Mouse (Mus musculus): ENCODE measurements at regions not wholly inside any gene's neighbourhood (a gene's known extent, or its start where the extent isn't known, plus 50 kb on each side); places are given as distances from the start of the nearest gene placed in this dataset.

GRCm38 (mm10) chr1:73153438-73154097 lies 137.9 kb upstream of the Tnp1 start:
- intact Hi-C loops (cut with DNase I), result no loop called here

DNA sequence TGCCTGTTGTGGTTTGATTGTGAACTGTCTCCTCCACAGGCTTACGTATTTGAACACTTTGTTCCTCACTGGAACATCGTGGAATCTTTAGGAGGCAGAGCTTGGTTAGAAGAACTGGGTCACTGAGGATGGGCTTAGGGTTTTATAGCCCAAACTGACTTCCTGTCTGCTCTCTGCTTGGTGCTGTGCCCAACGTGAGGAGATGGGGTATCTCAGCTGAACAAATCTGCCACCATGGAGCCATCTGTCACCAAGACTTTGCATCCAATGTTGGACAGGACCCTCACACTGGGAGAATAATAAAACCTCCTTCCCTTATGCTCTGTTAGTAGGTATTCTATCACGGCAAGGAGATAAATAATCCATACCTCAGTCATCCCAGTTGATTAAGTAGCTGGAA lies 134.2 kb upstream of the Tnp1 start:
- intact Hi-C loops (cut with DNase I), result no loop called here

GRCm38 (mm10) chr1:73142845-73143244 lies 127.1 kb upstream of the Tnp1 start:
- intact Hi-C loops (cut with DNase I), result no loop called here

- intact Hi-C loops (cut with DNase I), result no loop called here
Observed at GRCm38 (mm10) chr1:73140557-73141345, 125.0 kb upstream of the Tnp1 start.

GRCm38 (mm10) chr1:73130215-73130861 lies 114.6 kb upstream of the Tnp1 start:
- intact Hi-C loops (cut with DNase I), result no loop called here

GRCm38 (mm10) chr1:73123012-73123411 lies 107.3 kb upstream of the Tnp1 start:
- intact Hi-C loops (cut with DNase I), result no loop called here

- intact Hi-C loops (cut with DNase I), result no loop called here
Observed at GRCm38 (mm10) chr1:73118661-73119060, 103.0 kb upstream of the Tnp1 start.

DNA sequence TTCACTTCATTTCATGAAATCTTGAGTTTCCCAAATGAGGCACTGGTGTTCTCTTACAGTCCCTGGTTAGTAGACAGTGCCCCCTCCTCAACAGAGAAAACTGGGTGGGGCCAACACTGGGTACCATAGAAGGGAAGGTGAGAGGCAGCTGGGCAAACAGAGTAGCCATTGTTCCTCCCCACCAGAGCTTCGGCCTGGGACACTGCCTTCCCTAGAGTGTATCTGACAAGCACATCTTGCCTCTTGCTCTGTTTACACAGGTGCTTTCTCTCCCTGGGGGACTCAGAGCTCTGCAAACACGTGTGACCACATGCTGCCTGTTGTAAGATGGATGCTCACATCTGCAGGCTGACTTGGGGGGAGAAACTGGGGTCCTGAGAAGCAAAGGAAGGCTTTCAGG lies 100.8 kb upstream of the Tnp1 start:
- intact Hi-C loops (cut with DNase I), result no loop called here

DNA sequence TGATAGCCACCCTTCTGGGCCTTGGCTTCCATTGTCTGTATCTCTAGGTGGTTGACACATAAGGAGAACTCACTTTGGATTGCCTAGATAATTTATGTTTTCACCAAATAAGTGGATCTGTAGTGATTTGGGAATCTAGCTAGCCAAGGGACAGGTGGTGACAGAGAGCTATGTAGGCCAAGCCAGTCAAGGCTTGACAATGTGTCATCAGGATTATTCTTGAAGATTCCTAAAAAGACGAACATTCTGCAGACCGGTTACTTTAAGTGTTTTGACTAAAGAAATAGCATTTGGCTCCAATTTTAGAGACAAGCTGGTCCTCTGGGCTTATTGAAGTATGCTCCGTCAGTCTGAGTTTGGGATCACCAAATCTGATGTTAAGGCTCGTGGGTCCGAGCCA lies 100.1 kb upstream of the Tnp1 start:
- intact Hi-C loops (cut with DNase I), result no loop called here

- intact Hi-C loops (cut with DNase I), result no loop called here
Observed at GRCm38 (mm10) chr1:73113137-73113536, 97.4 kb upstream of the Tnp1 start.

GRCm38 (mm10) chr1:73112711-73113110 lies 97.0 kb upstream of the Tnp1 start:
- intact Hi-C loops (cut with DNase I), result no loop called here

GRCm38 (mm10) chr1:73111911-73112310 lies 96.2 kb upstream of the Tnp1 start:
- intact Hi-C loops (cut with DNase I), result no loop called here

DNA sequence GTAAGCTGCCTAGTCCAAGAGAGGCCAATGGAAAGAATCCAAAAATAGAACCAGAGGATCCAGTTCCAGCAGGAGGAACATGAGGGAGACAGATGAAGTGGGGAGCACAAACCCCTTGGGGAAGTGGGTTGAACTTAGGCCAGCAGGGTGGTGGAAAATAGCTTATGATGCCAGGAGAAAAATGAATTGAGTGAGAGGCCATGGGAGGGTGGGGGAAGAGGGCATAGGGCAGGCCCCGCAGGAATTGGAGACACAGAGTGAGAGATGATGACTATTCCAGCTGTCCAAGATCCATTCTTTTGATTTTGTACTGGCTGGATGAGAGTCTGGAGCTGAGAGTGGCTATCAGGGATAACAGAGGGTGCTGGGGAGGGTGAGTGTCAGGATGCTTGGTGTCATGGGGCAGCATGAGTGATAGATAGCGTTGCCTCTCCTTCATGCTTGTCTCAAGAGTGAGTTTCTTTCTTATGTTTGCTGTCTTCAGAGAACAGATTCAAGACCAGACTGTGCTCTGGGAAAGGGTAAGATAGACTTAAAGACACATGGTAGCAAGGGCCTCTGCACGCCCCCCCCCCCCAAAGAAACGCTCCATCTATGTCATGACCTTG lies 90.3 kb upstream of the Tnp1 start:
- intact Hi-C loops (cut with DNase I), result no loop called here

- intact Hi-C loops (cut with DNase I), result no loop called here
Observed at GRCm38 (mm10) chr1:73097645-73098440, 82.1 kb upstream of the Tnp1 start.

DNA sequence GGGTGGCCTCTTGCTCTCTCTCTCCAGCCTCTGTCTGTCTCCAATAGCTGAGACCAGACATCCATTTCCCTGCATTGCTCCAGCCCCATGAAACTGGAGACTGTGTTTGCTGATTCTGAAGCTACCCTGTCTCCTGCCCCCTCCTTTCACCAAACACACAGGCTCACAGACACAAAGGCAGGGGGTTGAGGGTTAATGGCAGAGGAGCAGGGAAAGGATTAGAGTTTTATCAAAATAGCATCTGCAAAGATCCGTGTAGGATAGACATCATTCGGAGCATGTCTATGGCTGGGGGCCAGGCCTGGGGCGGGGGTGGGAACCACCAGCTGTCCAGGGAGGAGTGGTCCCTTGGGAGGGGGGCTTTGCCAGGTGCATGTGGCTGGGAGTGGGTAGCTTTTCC lies 73.9 kb upstream of the Tnp1 start:
- intact Hi-C loops (cut with DNase I), result no loop called here

GRCm38 (mm10) chr1:73088494-73088893 lies 72.8 kb upstream of the Tnp1 start:
- intact Hi-C loops (cut with DNase I), result no loop called here

DNA sequence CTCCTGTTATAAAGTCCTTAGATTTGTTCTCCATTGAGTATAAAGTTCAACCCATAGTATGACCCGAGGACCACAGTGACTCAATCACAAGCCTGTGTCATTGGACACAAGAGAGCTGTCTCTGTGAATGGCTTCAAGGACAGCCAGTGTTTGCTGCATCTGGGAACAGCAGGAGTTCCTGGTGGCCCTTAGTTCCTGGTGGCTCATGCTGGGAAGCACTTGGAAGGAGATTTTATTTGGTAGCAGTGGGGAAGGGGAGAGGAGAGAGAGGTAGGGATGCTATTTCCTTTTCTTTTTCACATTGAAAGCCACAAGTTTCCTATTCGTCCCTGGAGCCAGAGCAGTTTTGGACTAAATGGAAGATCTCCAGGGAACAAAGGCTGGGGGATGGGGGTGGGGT lies 69.2 kb upstream of the Tnp1 start:
- intact Hi-C loops (cut with DNase I), result no loop called here

DNA sequence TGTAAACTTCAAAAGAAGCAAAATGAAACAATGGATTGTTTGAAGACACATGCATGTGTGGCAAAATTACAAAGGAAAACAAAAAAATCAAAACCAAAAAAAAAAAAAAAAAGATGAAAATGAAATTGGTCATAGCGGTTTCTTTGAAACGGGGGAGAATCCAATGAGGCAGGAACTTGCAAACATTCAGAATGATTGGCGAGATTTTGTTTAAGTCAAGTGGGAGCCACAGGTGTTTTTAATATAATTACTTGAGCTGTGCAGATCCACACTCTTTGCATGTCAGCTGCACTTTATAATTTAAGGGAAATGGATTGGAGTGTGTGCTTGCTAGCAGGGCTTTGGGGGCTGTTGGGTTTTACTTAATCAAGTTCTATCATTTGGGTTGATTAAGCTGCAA lies 67.7 kb upstream of the Tnp1 start:
- intact Hi-C loops (cut with DNase I), result no loop called here

DNA sequence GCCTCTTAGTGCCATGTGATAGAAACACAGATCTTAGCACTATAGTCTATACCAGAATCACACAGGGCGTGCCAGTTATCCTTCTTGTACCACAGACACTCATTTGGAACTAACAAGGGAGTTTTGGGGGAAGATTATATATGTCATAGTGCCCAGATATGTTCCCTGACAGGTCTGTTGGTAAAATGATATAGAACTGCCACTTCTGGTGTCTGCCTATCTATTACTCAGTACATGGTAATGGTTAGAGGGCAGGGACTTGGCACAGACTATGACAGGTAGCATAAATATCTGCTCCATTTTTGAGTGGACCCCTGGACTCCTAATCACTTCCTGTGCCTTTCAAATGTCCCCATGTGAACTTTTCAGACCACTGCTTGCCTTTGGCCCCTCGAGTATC lies 63.8 kb upstream of the Tnp1 start:
- intact Hi-C loops (cut with DNase I), result no loop called here

DNA sequence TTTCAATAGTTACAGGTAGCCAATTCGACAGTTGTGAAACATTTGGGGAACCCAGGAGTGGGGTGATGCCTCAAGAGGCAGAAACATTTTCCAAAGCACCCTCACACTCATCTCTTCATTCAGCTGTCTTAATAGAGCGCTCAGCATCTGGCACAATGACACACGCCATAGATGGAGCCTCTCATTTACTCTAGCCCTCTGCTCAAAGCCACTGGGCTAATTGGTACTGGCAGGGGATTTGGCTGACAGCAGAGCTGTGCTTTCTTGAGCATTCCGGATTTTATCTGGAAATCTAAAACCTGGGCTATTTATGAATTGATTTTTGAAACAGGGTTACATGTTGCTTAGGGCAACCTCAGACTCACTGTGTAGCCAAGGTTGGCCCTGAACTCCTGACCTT lies 61.4 kb upstream of the Tnp1 start:
- intact Hi-C loops (cut with DNase I), result no loop called here

DNA sequence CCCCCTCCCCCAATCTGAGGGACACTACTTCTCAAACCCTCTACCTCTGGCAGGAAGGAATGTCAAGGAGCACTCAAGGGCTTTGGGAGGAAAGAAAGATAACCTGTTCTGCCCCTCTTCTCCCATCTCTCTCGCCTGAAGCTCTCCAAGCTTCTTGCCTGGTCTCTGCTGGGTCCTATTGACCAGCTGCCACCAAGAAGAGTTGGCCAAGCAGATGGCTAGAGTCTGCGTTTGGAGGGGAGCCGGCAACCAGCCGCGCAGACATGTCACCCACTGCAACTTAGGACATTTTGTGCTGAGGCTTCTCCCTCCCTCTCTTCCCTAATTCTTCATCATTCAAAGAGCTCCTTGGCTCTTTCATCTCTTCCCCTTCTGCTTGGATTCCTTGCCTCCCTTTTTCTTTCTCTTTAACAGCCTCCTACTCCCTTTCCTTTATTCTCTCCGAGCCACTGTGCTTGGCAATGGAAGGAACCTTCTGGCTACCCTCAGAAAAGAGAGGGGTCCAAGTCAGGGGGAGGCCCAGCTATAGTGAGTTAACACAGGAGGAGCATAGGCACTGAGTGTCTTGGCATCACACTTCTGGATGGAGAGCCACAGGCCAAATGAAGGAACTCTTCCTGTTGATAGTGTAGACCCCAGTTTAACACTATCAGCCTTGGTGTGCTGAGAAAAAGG lies 60.1 kb upstream of the Tnp1 start:
- intact Hi-C loops (cut with DNase I), result no loop called here

All from adrenal gland (tissue).